Comparison of ENCODE assay signal across 11 mouse cellular contexts in the genomic region with DNA sequence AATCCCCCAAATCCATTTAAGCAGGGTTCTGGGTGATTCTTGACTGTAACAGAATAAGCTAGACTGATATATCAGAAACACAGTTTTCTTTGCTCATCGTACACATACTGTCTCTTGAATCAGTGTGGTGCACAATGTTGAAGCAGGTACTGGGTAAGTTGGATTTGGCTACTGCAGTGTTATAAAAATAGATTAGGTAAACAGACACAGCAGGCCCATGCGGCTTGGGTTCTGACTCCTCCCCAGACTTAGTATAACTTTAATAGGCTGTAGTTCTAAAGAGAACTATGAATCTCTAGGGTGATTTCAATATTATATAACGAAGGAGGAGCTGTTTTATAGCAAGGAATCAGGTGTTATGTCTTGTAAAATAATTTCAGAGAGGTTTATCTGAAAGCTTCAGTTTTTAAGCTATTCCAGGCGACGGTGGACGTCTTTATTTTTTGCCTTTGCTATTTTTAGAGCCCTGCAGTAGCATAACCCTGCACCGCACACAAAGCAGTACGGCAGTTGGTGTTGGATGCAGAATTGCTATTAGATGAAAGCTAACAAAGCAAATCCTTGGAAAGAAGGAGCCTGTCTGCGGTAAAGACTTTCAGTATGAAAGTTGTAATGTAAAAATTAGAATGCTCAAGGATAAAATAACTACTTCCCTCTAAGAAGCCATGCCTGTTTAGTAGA.
DNase-seq lines count a peak whose midpoint lies in the region; ATAC-seq and TF ChIP-seq lines count a peak whose summit lies in the region.
"Had no signal": no experiment of that assay in that cellular context is flagged by ENCODE, and none has a peak within 500 bp of the region (broad histone marks: within the 10 kb centered on the region; RNA-seq: fewer than 3 reads in every experiment).

No protein-coding gene starts in this region.

- WGBS in liver, adult 2 months, result 15% methylated on average over 9 of the region's 9 CpGs
- 62% methylated on average over 9 of the region's 9 CpGs for WGBS in liver, embryonic 11.5 days

- peak overlapping the region; percentile 77 for H3K27ac ChIP-seq in liver, adult 2 months (replicated peaks; ENCODE audit: insufficient read depth, low read depth, low read length)
- no peak overlapping the region for H3K27ac ChIP-seq in liver, embryonic 11.5 days (ENCODE audit: low read depth, low read length)
- H3K27ac ChIP-seq: kidney, postnatal 0 days had no signal

- H3K9ac ChIP-seq in liver, adult 2 months (ENCODE audit: low read depth, low read length), result peak overlapping the region; percentile 42; the same call in 1 of the 2 replicates
- no peak overlapping the region for H3K9ac ChIP-seq in liver, embryonic 11.5 days (ENCODE audit: low read depth, low read length)

- no peak overlapping the region for H3K4me2 ChIP-seq in liver, embryonic 11.5 days

- ATAC-seq in frontal cortex, adult (ENCODE audit: low TSS enrichment), result peak; percentile 41
- no peak for ATAC-seq in liver, embryonic 11.5 days (replicated peaks; ENCODE audit: low FRiP score)
- ATAC-seq in megakaryocyte progenitor cell, adult 5-6 weeks (replicated peaks; ENCODE audit: poor library complexity), result peak; percentile 13; the same call in 1 of the 2 replicates
- no peak for ATAC-seq in activated CD4-positive, CD25-positive, alpha-beta regulatory T cell, adult 4 months

- TF ChIP-seq POLR2A in liver, adult 2 months (IDR thresholded peaks at IDR 0.05; ENCODE audit: extremely low read depth, insufficient read depth, low read length), result no peak

- no peak for DNase-seq in frontal cortex, postnatal 25 days (ENCODE audit: low spot score in 2 of 2)
- peak; percentile 91 for DNase-seq in liver, adult 2 months (ENCODE audit: extremely low read depth, low read depth, low spot score)
- DNase-seq in liver, embryonic 11.5 days (ENCODE audit: low spot score), result no peak
- peak; percentile 64 to 75 for DNase-seq in cerebellum, postnatal 25 days
- no peak for DNase-seq in ovary, postnatal 10 days (ENCODE audit: low spot score)
- DNase-seq: adrenal gland, postnatal 25 days had no signal

- H3K9me3 ChIP-seq in liver, embryonic 11.5 days (ENCODE audit: control insufficient read depth, low read length), result no peaks in the 10 kb centered on the region

- H3K4me3 ChIP-seq in liver, adult 2 months (ENCODE audit: insufficient read depth, low read depth, low read length), result 0 out of 2 replicates have a peak overlapping the region, but pooled peaks have one; percentile 7
- H3K4me3 ChIP-seq in liver, embryonic 11.5 days (ENCODE audit: low read depth, low read length), result no peak overlapping the region
- H3K4me3 ChIP-seq: erythroblast, embryonic 14.5 days had no signal

- H3K79me2 ChIP-seq in liver, adult 2 months (ENCODE audit: control insufficient read depth, insufficient read depth, low read length), result peaks cover 39% of the 10 kb centered on the region; the same call in 1 of the 2 replicates

- H3K27me3 ChIP-seq in liver, adult 2 months (ENCODE audit: control insufficient read depth, insufficient read depth, low read length), result no peaks in the 10 kb centered on the region
- no peaks in the 10 kb centered on the region for H3K27me3 ChIP-seq in liver, embryonic 11.5 days (replicated peaks; ENCODE audit: control insufficient read depth, insufficient read depth, low read length)

- no peak for TF ChIP-seq CTCF in liver, adult 2 months (IDR thresholded peaks at IDR 0.05; ENCODE audit: low read depth, low read length)

- peaks cover 23% of the 10 kb centered on the region for H3K4me1 ChIP-seq in liver, adult 2 months (ENCODE audit: control insufficient read depth, insufficient read depth, low read length)
- H3K4me1 ChIP-seq in liver, embryonic 11.5 days (replicated peaks; ENCODE audit: control insufficient read depth, insufficient read depth, low read length), result peaks cover 58% of the 10 kb centered on the region

- no peaks in the 10 kb centered on the region for H3K36me3 ChIP-seq in liver, adult 2 months (ENCODE audit: control insufficient read depth, insufficient read depth, low read length)
- no peaks in the 10 kb centered on the region for H3K36me3 ChIP-seq in liver, embryonic 11.5 days (ENCODE audit: control insufficient read depth, insufficient read depth, low read length)

Comparison
In these comparisons a context has a peak if more than half of its experiments do, and no peak if none do; other contexts are left out.
1. DNase-seq: peak in liver, adult 2 months (single experiment) and cerebellum, postnatal 25 days (2 of 2); none in frontal cortex, postnatal 25 days (0 of 2), liver, embryonic 11.5 days (single experiment) and ovary, postnatal 10 days (single experiment).
2. ATAC-seq: peak in frontal cortex, adult (single experiment) and megakaryocyte progenitor cell, adult 5-6 weeks (single experiment); none in liver, embryonic 11.5 days (single experiment) and activated CD4-positive, CD25-positive, alpha-beta regulatory T cell, adult 4 months (single experiment).